Mouse (Mus musculus) midbrain, embryonic 13.5 days (tissue): ENCODE results near the gene Uroc1. TPM values are rescaled to one million over a fixed set of nuclear protein-coding genes. Genes with fewer than 3 reads are reported as not detected.
A peak's percentile ranks its signal among the peaks of the same experiment; 100 is the strongest.

ENCODE experiments used
- ATAC-seq: fragments of 200-750 bp; cut with Nextera tagmentation; 2 replicates; pipeline ENCODE4 v1.8.0; 2017; ENCODE audit warnings: mild to moderate bottlenecking, moderate TSS enrichment, moderate library complexity
- H3K27ac ChIP-seq: fragments of 300-500 bp; sonication (generic); 2 replicates; pipeline ENCODE4 v1.5.1; 2015; ENCODE audit warnings: inconsistent platforms, mild to moderate bottlenecking, moderate library complexity
- H3K27me3 ChIP-seq: fragments of 300-500 bp; sonication (generic); 2 replicates; pipeline ENCODE4 v1.6.1; 2015; ENCODE audit warnings: mild to moderate bottlenecking, inconsistent platforms
- H3K36me3 ChIP-seq: fragments of 300-500 bp; sonication (generic); 2 replicates; pipeline ENCODE4 v1.6.1; 2015; ENCODE audit warnings: mild to moderate bottlenecking, inconsistent platforms
- H3K4me1 ChIP-seq: fragments of 300-500 bp; sonication (generic); replicated peaks from 2 replicates; pipeline ENCODE4 v1.6.1; 2015; ENCODE audit warnings: inconsistent platforms
- H3K4me2 ChIP-seq: fragments of 300-500 bp; sonication (generic); replicated peaks from 2 replicates; pipeline ENCODE4 v1.6.1; 2015; ENCODE audit warnings: moderate library complexity, mild to moderate bottlenecking, inconsistent platforms
- H3K4me3 ChIP-seq: fragments of 300-500 bp; sonication (generic); replicated peaks from 2 replicates; pipeline ENCODE4 v1.5.1; 2015; ENCODE audit warnings: mild to moderate bottlenecking, inconsistent platforms
- H3K9ac ChIP-seq: fragments of 300-500 bp; sonication (generic); replicated peaks from 2 replicates; pipeline ENCODE4 v1.6.1; 2015; ENCODE audit warnings: mild to moderate bottlenecking, inconsistent platforms
- H3K9me3 ChIP-seq: fragments of 300-500 bp; sonication (generic); 2 replicates; pipeline ENCODE4 v1.6.1; 2016; ENCODE audit warnings: mild to moderate bottlenecking, inconsistent platforms
- WGBS: fragments of 180-500 bp; shearing (Covaris S2); methylation state at CpG from one replicate; pipeline ENCODE4 v1.1.7; 2015; 5-methylcytosine and 5-hydroxymethylcytosine counted together
- polyA plus RNA-seq: library from polyadenylated mRNA; unstranded; fragments of >200 nt; fragmentation: Nextera tagmentation; extraction: Ambion mirVana; gene quantifications from 2 replicates; pipeline ENCODE4 v1.2.1, GENCODE M21; 2015

Gene Uroc1
- polyA plus RNA-seq, 1 experiment from 2014 or later = not detected

GRCm38 (mm10) chr6:90324026-90324425 is 9.1 kb upstream of the Uroc1 start:
- Histone ChIP-seq H3K4me3 (no peak overlapping the region), H3K4me1 (no peaks in the 10 kb centered on the region), H3K4me2 (no peak overlapping the region), H3K27ac (no peak overlapping the region), H3K27me3 (no peaks in the 10 kb centered on the region; the same call in 1 of the 2 replicates), H3K9ac (no peak overlapping the region), H3K36me3 (no peaks in the 10 kb centered on the region), H3K9me3 (no peaks in the 10 kb centered on the region)
- WGBS = 73% methylated on average over 3 of the region's 3 CpGs
- ATAC-seq = peak; percentile 19; the same call in 1 of the 2 replicates

DNA sequence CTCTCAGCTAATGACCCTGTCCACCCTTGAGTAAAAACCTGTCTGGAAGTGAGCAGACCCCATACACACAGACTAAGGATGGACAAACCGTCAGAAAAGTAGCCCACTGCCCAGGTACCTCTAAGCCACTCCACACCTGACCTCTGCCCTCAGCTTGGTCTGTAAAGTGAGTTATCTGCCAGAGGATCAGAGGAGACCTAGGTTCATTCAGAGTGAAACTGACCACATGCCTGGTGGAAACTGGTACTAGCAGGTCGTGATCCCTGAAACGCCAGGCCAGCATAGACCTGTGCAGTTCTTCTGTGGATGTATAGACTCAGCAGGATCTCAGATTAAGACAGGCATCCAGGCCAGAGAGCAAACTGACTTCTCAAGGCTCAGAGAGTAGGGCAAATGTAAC is 8.6 kb upstream of the Uroc1 start:
- Histone ChIP-seq H3K4me3 (no peak overlapping the region), H3K36me3 (no peaks in the 10 kb centered on the region), H3K4me1 (no peaks in the 10 kb centered on the region), H3K4me2 (no peak overlapping the region), H3K27me3 (no peaks in the 10 kb centered on the region; the same call in 1 of the 2 replicates), H3K27ac (no peak overlapping the region), H3K9ac (no peak overlapping the region), H3K9me3 (no peaks in the 10 kb centered on the region)
- WGBS = 77% methylated on average over 3 of the region's 3 CpGs
- no peak for ATAC-seq

- H3K27me3 ChIP-seq = no peaks in the 10 kb centered on the region; the same call in 1 of the 2 replicates
- no peak for ATAC-seq
- 11% methylated on average over 22 of the region's 22 CpGs for WGBS
Observed at GRCm38 (mm10) chr6:90324991-90325390, 8.1 kb upstream of the Uroc1 start, which contains the start of gene Chst13. Gene Chst13, minus strand, starts transcription at chr6:90325185.

GRCm38 (mm10) chr6:90327670-90328069 is 5.4 kb upstream of the Uroc1 start:
- Histone ChIP-seq H3K9me3 (no peaks in the 10 kb centered on the region), H3K4me3 (no peak overlapping the region), H3K4me2 (no peak overlapping the region), H3K9ac (no peak overlapping the region), H3K27me3 (no peaks in the 10 kb centered on the region; the same call in 1 of the 2 replicates), H3K27ac (no peak overlapping the region), H3K36me3 (no peaks in the 10 kb centered on the region), H3K4me1 (no peaks in the 10 kb centered on the region)
- no peak for ATAC-seq
- 20% methylated on average over 6 of the region's 6 CpGs for WGBS

More at GRCm38 (mm10) chr6:90324991-90325390, 8.1 kb upstream of the Uroc1 start, which contains the start of gene Chst13:
- Histone ChIP-seq H3K4me2 (peak within 1 kb of the TSS; percentile 43), H3K4me3 (no peak within 1 kb of the TSS), H3K9me3 (no peaks in the 10 kb centered on the region), H3K27ac (no peak within 1 kb of the TSS), H3K4me1 (no peaks in the 10 kb centered on the region), H3K9ac (no peak within 1 kb of the TSS), H3K36me3 (no peaks in the 10 kb centered on the region)

- no peaks in the 10 kb centered on the region for H3K4me1 ChIP-seq
- H3K27ac ChIP-seq = no peak overlapping the region
- WGBS = 35% methylated on average over 1 of the region's 1 CpGs
- H3K4me3 ChIP-seq = no peak overlapping the region
- H3K36me3 ChIP-seq = no peaks in the 10 kb centered on the region
- H3K9me3 ChIP-seq = no peaks in the 10 kb centered on the region
- no peak overlapping the region for H3K9ac ChIP-seq
- peak; percentile 62 for ATAC-seq
- no peak overlapping the region for H3K4me2 ChIP-seq
- H3K27me3 ChIP-seq = no peaks in the 10 kb centered on the region; the same call in 1 of the 2 replicates
Observed at GRCm38 (mm10) chr6:90329953-90330352, 3.1 kb upstream of the Uroc1 start.

GRCm38 (mm10) chr6:90334244-90334643 is 1.2 kb downstream of the Uroc1 start:
- H3K9ac ChIP-seq = no peak overlapping the region
- 84% methylated on average over 3 of the region's 3 CpGs for WGBS
- no peak overlapping the region for H3K4me3 ChIP-seq

DNA sequence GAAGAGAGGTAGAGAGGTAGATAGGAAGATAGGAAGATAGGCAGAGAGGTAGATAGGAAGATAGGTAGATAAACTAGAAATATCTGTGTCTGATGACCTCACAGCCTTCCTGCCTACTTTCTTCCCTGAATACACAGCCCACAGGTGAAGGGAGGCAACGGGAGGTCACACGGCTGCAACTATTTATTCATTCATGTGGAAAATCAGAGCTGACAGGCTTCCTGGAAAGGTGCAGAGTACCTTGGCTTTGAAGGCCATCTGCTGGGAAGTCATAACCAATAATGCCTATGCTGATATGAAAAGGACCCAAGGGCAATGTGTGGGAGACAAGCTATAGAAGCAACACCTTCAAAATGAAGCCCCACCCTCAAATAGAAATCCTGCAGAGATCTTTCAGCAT is 9.3 kb downstream of the Uroc1 start:
- Histone ChIP-seq H3K9ac (no peak overlapping the region), H3K27me3 (no peaks in the 10 kb centered on the region), H3K4me3 (no peak overlapping the region), H3K4me2 (no peak overlapping the region), H3K9me3 (no peaks in the 10 kb centered on the region), H3K36me3 (no peaks in the 10 kb centered on the region), H3K27ac (no peak overlapping the region), H3K4me1 (no peaks in the 10 kb centered on the region)
- no peak for ATAC-seq
- WGBS = 77% methylated on average over 2 of the region's 2 CpGs

More at GRCm38 (mm10) chr6:90334244-90334643, 1.2 kb downstream of the Uroc1 start:
- Histone ChIP-seq H3K36me3 (no peaks in the 10 kb centered on the region), H3K4me1 (no peaks in the 10 kb centered on the region), H3K27ac (no peak overlapping the region), H3K4me2 (no peak overlapping the region), H3K27me3 (no peaks in the 10 kb centered on the region), H3K9me3 (no peaks in the 10 kb centered on the region)
- no peak for ATAC-seq

DNA sequence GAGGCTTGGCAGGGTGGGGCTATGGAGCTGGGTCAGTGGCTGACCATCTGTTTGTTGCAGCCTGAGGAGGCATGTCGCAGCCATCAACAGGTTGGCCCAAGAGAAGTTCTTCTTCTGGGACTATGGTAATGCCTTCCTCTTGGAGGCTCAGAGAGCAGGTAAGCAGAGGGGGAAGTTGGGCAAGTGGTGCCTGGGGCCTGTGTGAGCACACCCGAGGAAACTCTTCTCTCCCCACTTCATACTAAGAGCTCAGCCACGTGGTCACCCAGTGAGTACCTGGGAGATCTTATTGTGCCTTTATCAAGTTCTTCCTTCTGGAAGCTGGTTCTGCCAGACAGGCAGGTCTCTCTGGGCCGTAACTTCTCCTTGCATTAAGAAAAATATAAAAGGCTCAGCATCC is 14.1 kb downstream of the Uroc1 start:
- no peak for ATAC-seq
- Histone ChIP-seq H3K27me3 (no peaks in the 10 kb centered on the region), H3K4me1 (no peaks in the 10 kb centered on the region), H3K9me3 (no peaks in the 10 kb centered on the region), H3K27ac (no peak overlapping the region), H3K4me2 (no peak overlapping the region), H3K4me3 (no peak overlapping the region), H3K36me3 (no peaks in the 10 kb centered on the region), H3K9ac (no peak overlapping the region)
- 82% methylated on average over 4 of the region's 4 CpGs for WGBS

GRCm38 (mm10) chr6:90348500-90348899 is 15.4 kb downstream of the Uroc1 start:
- no peaks in the 10 kb centered on the region for H3K9me3 ChIP-seq
- ATAC-seq = no peak
- no peaks in the 10 kb centered on the region for H3K27me3 ChIP-seq
- no peaks in the 10 kb centered on the region for H3K36me3 ChIP-seq
- WGBS = 86% methylated on average over 4 of the region's 4 CpGs
- H3K4me2 ChIP-seq = no peak overlapping the region
- no peak overlapping the region for H3K27ac ChIP-seq
- H3K4me3 ChIP-seq = no peak overlapping the region
- H3K4me1 ChIP-seq = no peaks in the 10 kb centered on the region
- H3K9ac ChIP-seq = no peak overlapping the region

DNA sequence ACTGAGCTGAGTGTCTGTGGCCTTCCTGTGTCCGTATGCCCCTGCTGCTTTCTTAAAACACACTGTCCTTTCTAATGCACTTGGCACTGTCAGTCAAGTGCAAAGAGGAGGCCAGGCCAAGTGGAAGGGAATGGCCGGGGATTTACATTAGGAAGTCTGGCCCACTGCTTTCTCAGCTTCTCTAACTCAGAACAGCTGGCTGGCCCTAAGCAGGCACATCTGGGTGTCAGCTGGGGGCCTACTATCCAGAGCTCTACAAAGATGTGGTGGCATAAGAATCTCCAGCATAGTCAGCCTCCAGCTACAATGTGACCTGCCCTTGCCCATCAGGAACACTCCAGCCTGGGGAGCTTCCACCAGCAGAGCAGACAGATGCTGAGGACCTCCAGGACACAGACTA is 16.9 kb downstream of the Uroc1 start:
- Histone ChIP-seq H3K27ac (no peak overlapping the region), H3K9me3 (no peaks in the 10 kb centered on the region), H3K4me1 (no peaks in the 10 kb centered on the region), H3K4me2 (no peak overlapping the region), H3K36me3 (no peaks in the 10 kb centered on the region), H3K9ac (no peak overlapping the region), H3K4me3 (no peak overlapping the region), H3K27me3 (no peaks in the 10 kb centered on the region)
- ATAC-seq = no peak
- WGBS = 63% methylated on average over 2 of the region's 2 CpGs

- Histone ChIP-seq H3K9ac (no peak overlapping the region), H3K4me2 (no peak overlapping the region), H3K27me3 (no peaks in the 10 kb centered on the region), H3K4me1 (0 out of 2 replicates have a peak, but pooled peaks cover 7% of the 10 kb centered on the region), H3K27ac (no peak overlapping the region), H3K4me3 (no peak overlapping the region), H3K9me3 (no peaks in the 10 kb centered on the region), H3K36me3 (no peaks in the 10 kb centered on the region)
- 79% methylated on average over 5 of the region's 5 CpGs for WGBS
- no peak for ATAC-seq
Observed at GRCm38 (mm10) chr6:90358142-90358541, 25.1 kb downstream of the Uroc1 start.

- H3K4me3 ChIP-seq = no peak overlapping the region
- no peaks in the 10 kb centered on the region for H3K9me3 ChIP-seq
- H3K36me3 ChIP-seq = no peaks in the 10 kb centered on the region
- 56% methylated on average over 2 of the region's 2 CpGs for WGBS
- no peak overlapping the region for H3K4me2 ChIP-seq
- no peaks in the 10 kb centered on the region for H3K27me3 ChIP-seq
- H3K27ac ChIP-seq = no peak overlapping the region
- H3K4me1 ChIP-seq = 0 out of 2 replicates have a peak, but pooled peaks cover 7% of the 10 kb centered on the region
- H3K9ac ChIP-seq = no peak overlapping the region
- no peak for ATAC-seq
Observed at GRCm38 (mm10) chr6:90359445-90359844, 26.4 kb downstream of the Uroc1 start.
